Mouse (Mus musculus): ENCODE measurements at regions not wholly inside any gene's neighbourhood (a gene's known extent, or its start where the extent isn't known, plus 50 kb on each side); places are given as distances from the start of the nearest gene placed in this dataset.
"Not testable (repeated sequence)": the region's sequence is repeated elsewhere in the genome, so short reads cannot be mapped to it uniquely, and the experiment has no call there.

GRCm38 (mm10) chr13:58663316-58663715 is 52.6 kb upstream of the Slc28a3 start:
- no peak for ATAC-seq (ENCODE audit: low FRiP score)
- Histone ChIP-seq H3K4me1 (ENCODE audit: control insufficient read depth, insufficient read depth, low read length) (no peaks in the 10 kb centered on the region), H3K9me3 (ENCODE audit: control insufficient read depth, low read length) (no peaks in the 10 kb centered on the region), H3K27me3 (ENCODE audit: control insufficient read depth, insufficient read depth, low read length) (no peaks in the 10 kb centered on the region), H3K4me3 (ENCODE audit: low read depth, low read length) (no peak overlapping the region), H3K9ac (ENCODE audit: low read length) (no peak overlapping the region), H3K36me3 (ENCODE audit: control insufficient read depth, insufficient read depth, low read length) (no peaks in the 10 kb centered on the region), H3K4me2 (no peak overlapping the region), H3K27ac (ENCODE audit: low read depth, low read length) (no peak overlapping the region)
- 66% methylated on average over 4 of the region's 4 CpGs for WGBS
- no peak for DNase-seq (ENCODE audit: low spot score, missing footprints)

- Histone ChIP-seq H3K9me3 (ENCODE audit: control insufficient read depth, low read length) (no peaks in the 10 kb centered on the region), H3K9ac (ENCODE audit: low read length) (no peak overlapping the region), H3K27me3 (ENCODE audit: control insufficient read depth, insufficient read depth, low read length) (no peaks in the 10 kb centered on the region), H3K27ac (ENCODE audit: low read depth, low read length) (no peak overlapping the region), H3K36me3 (ENCODE audit: control insufficient read depth, insufficient read depth, low read length) (no peaks in the 10 kb centered on the region), H3K4me3 (ENCODE audit: low read depth, low read length) (no peak overlapping the region), H3K4me1 (ENCODE audit: control insufficient read depth, insufficient read depth, low read length) (no peaks in the 10 kb centered on the region), H3K4me2 (peak overlapping the region; percentile 13; the same call in 1 of the 2 replicates)
- 52% methylated on average over 21 of the region's 21 CpGs for WGBS
- ATAC-seq (ENCODE audit: low FRiP score) (no peak), DNase-seq (ENCODE audit: low spot score, missing footprints) (no peak)
Observed at GRCm38 (mm10) chr13:58668664-58669063, 58.0 kb upstream of the Slc28a3 start.

GRCm38 (mm10) chr13:58670206-58670605 is 59.5 kb upstream of the Slc28a3 start:
- WGBS = 94% methylated on average over 9 of the region's 9 CpGs

GRCm38 (mm10) chr13:58675611-58676010 is 64.9 kb upstream of the Slc28a3 start:
- H3K9ac ChIP-seq (ENCODE audit: low read length); H3K27ac ChIP-seq (ENCODE audit: low read depth, low read length); DNase-seq (ENCODE audit: low spot score, missing footprints); H3K27me3 ChIP-seq (ENCODE audit: control insufficient read depth, insufficient read depth, low read length); ATAC-seq (ENCODE audit: low FRiP score); H3K36me3 ChIP-seq (ENCODE audit: control insufficient read depth, insufficient read depth, low read length); H3K4me1 ChIP-seq (ENCODE audit: control insufficient read depth, insufficient read depth, low read length); H3K4me3 ChIP-seq (ENCODE audit: low read depth, low read length); H3K9me3 ChIP-seq (ENCODE audit: control insufficient read depth, low read length); H3K4me2 ChIP-seq: not testable (repeated sequence)
- 77% methylated on average over 1 of the region's 1 CpGs for WGBS

More at GRCm38 (mm10) chr13:58670206-58670605, 59.5 kb upstream of the Slc28a3 start:
- Histone ChIP-seq H3K27ac (ENCODE audit: low read depth, low read length) (no peak overlapping the region), H3K4me2 (no peak overlapping the region), H3K4me3 (ENCODE audit: low read depth, low read length) (no peak overlapping the region), H3K27me3 (ENCODE audit: control insufficient read depth, insufficient read depth, low read length) (no peaks in the 10 kb centered on the region), H3K36me3 (ENCODE audit: control insufficient read depth, insufficient read depth, low read length) (no peaks in the 10 kb centered on the region), H3K4me1 (ENCODE audit: control insufficient read depth, insufficient read depth, low read length) (no peaks in the 10 kb centered on the region), H3K9ac (ENCODE audit: low read length) (no peak overlapping the region), H3K9me3 (ENCODE audit: control insufficient read depth, low read length) (no peaks in the 10 kb centered on the region)
- no peak for DNase-seq (ENCODE audit: low spot score, missing footprints)
- no peak for ATAC-seq (ENCODE audit: low FRiP score)

GRCm38 (mm10) chr13:58677521-58677920 is 66.8 kb upstream of the Slc28a3 start:
- no peak overlapping the region for H3K27ac ChIP-seq (ENCODE audit: low read depth, low read length)
- 88% methylated on average over 7 of the region's 7 CpGs for WGBS
- H3K4me3 ChIP-seq (ENCODE audit: low read depth, low read length) = no peak overlapping the region
- H3K9me3 ChIP-seq (ENCODE audit: control insufficient read depth, low read length) = no peaks in the 10 kb centered on the region; the same call in 1 of the 2 replicates
- no peak for ATAC-seq (ENCODE audit: low FRiP score)
- no peak for DNase-seq (ENCODE audit: low spot score, missing footprints)
- H3K4me2 ChIP-seq = no peak overlapping the region
- H3K36me3 ChIP-seq (ENCODE audit: control insufficient read depth, insufficient read depth, low read length) = no peaks in the 10 kb centered on the region
- H3K4me1 ChIP-seq (ENCODE audit: control insufficient read depth, insufficient read depth, low read length) = no peaks in the 10 kb centered on the region
- H3K9ac ChIP-seq (ENCODE audit: low read length) = no peak overlapping the region
- H3K27me3 ChIP-seq (ENCODE audit: control insufficient read depth, insufficient read depth, low read length) = no peaks in the 10 kb centered on the region

- no peaks in the 10 kb centered on the region; the same call in 1 of the 2 replicates for H3K9me3 ChIP-seq (ENCODE audit: control insufficient read depth, low read length)
- H3K4me1 ChIP-seq (ENCODE audit: control insufficient read depth, insufficient read depth, low read length) = no peaks in the 10 kb centered on the region; the same call in 1 of the 2 replicates
- no peak for ATAC-seq (ENCODE audit: low FRiP score)
- H3K27ac ChIP-seq (ENCODE audit: low read depth, low read length) = no peak overlapping the region
- H3K9ac ChIP-seq (ENCODE audit: low read length) = no peak overlapping the region
- no peak overlapping the region for H3K4me3 ChIP-seq (ENCODE audit: low read depth, low read length)
- H3K36me3 ChIP-seq (ENCODE audit: control insufficient read depth, insufficient read depth, low read length) = no peaks in the 10 kb centered on the region
- WGBS = 75% methylated on average over 6 of the region's 6 CpGs
- no peaks in the 10 kb centered on the region for H3K27me3 ChIP-seq (ENCODE audit: control insufficient read depth, insufficient read depth, low read length)
- DNase-seq (ENCODE audit: low spot score, missing footprints) = no peak
- H3K4me2 ChIP-seq = no peak overlapping the region
Observed at GRCm38 (mm10) chr13:58679663-58680062, 69.0 kb upstream of the Slc28a3 start.

- no peaks in the 10 kb centered on the region for H3K27me3 ChIP-seq (ENCODE audit: control insufficient read depth, insufficient read depth, low read length)
- H3K9ac ChIP-seq (ENCODE audit: low read length) = no peak overlapping the region
- no peak for DNase-seq (ENCODE audit: low spot score, missing footprints)
- no peak for ATAC-seq (ENCODE audit: low FRiP score)
- H3K36me3 ChIP-seq (ENCODE audit: control insufficient read depth, insufficient read depth, low read length) = no peaks in the 10 kb centered on the region
- no peak overlapping the region for H3K4me2 ChIP-seq
- H3K4me3 ChIP-seq (ENCODE audit: low read depth, low read length) = no peak overlapping the region
- no peak overlapping the region for H3K27ac ChIP-seq (ENCODE audit: low read depth, low read length)
- 75% methylated on average over 5 of the region's 5 CpGs for WGBS
- no peaks in the 10 kb centered on the region; the same call in 1 of the 2 replicates for H3K4me1 ChIP-seq (ENCODE audit: control insufficient read depth, insufficient read depth, low read length)
- H3K9me3 ChIP-seq (ENCODE audit: control insufficient read depth, low read length) = no peaks in the 10 kb centered on the region
Observed at GRCm38 (mm10) chr13:58686822-58687221, 76.1 kb upstream of the Slc28a3 start.

- no peaks in the 10 kb centered on the region for H3K36me3 ChIP-seq (ENCODE audit: control insufficient read depth, insufficient read depth, low read length)
- DNase-seq (ENCODE audit: low spot score, missing footprints) (no peak), ATAC-seq (ENCODE audit: low FRiP score) (no peak)
- H3K9ac ChIP-seq (ENCODE audit: low read length) = no peak overlapping the region
- no peaks in the 10 kb centered on the region; the same call in 1 of the 2 replicates for H3K4me1 ChIP-seq (ENCODE audit: control insufficient read depth, insufficient read depth, low read length)
- no peaks in the 10 kb centered on the region for H3K27me3 ChIP-seq (ENCODE audit: control insufficient read depth, insufficient read depth, low read length)
- H3K27ac ChIP-seq (ENCODE audit: low read depth, low read length) = no peak overlapping the region
- H3K4me2 ChIP-seq = no peak overlapping the region
- H3K9me3 ChIP-seq (ENCODE audit: control insufficient read depth, low read length) = no peaks in the 10 kb centered on the region
- WGBS = 85% methylated on average over 2 of the region's 2 CpGs
- no peak overlapping the region for H3K4me3 ChIP-seq (ENCODE audit: low read depth, low read length)
Observed at GRCm38 (mm10) chr13:58687609-58688008, 76.9 kb upstream of the Slc28a3 start.

- Histone ChIP-seq H3K9me3 (ENCODE audit: control insufficient read depth, low read length) (no peaks in the 10 kb centered on the region), H3K27ac (ENCODE audit: low read depth, low read length) (no peak overlapping the region), H3K27me3 (ENCODE audit: control insufficient read depth, insufficient read depth, low read length) (no peaks in the 10 kb centered on the region), H3K9ac (ENCODE audit: low read length) (no peak overlapping the region), H3K4me3 (ENCODE audit: low read depth, low read length) (no peak overlapping the region), H3K4me1 (ENCODE audit: control insufficient read depth, insufficient read depth, low read length) (no peaks in the 10 kb centered on the region; the same call in 1 of the 2 replicates), H3K36me3 (ENCODE audit: control insufficient read depth, insufficient read depth, low read length) (no peaks in the 10 kb centered on the region), H3K4me2 (no peak overlapping the region)
- DNase-seq (ENCODE audit: low spot score, missing footprints) (no peak), ATAC-seq (ENCODE audit: low FRiP score) (no peak)
- WGBS = 76% methylated on average over 2 of the region's 2 CpGs
Observed at GRCm38 (mm10) chr13:58688249-58688648, 77.6 kb upstream of the Slc28a3 start.
